Mouse (Mus musculus) gastrocnemius, adult 18-20 months (tissue): ENCODE measurements at regions not wholly inside any gene's neighbourhood (a gene's known extent, or its start where the extent isn't known, plus 50 kb on each side); places are given as distances from the start of the nearest gene placed in this dataset.
A peak's percentile ranks its signal among the peaks of the same experiment; 100 is the strongest.

Source experiments
- DNase-seq: peaks from one replicate; pipeline ENCODE4 v3.0.0; 2021; ENCODE audit warnings: low spot score

DNA sequence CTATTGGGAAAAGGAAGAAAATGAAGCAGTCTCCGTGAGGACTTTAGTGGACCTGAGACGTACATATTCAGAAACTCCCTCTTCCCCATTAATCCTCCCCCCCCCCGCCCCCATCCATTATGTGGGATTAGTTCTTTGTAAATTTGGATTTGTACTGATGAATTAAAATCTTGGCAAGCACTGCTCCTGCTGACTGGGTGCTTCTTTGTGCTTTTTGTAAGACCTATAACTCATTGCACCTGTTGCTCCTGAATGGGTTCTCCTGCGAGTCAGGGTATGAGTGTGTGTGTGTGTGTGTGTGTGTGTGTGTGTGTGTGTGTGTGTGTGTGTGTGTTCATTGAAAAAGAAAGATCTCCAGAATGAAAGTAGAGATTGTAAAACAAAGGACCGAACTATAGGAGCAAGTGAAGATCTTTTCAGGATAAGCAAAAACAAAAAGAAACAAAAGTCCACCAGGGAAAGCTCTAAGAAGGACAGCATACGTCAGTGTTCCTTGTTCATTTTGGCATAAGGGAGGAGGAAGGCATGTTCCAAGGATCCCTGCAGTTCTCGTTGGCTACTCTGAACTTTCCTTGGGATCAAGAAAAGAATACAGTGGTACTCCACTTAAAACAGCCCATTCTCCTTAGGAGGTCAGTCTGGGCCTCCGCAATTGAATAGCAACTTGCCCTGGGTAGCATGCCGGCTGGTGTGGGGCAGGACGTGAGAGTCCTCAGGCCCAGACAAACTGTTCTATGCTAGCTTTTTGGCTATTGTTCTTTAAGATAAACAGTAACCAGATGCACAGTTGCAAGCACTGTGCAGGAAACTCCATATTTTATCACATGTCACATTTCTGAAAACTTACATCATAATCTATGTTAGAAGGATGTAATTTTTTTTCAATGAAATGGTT is 131.9 kb upstream of the Zfp462 start:
- no peak for DNase-seq

DNA sequence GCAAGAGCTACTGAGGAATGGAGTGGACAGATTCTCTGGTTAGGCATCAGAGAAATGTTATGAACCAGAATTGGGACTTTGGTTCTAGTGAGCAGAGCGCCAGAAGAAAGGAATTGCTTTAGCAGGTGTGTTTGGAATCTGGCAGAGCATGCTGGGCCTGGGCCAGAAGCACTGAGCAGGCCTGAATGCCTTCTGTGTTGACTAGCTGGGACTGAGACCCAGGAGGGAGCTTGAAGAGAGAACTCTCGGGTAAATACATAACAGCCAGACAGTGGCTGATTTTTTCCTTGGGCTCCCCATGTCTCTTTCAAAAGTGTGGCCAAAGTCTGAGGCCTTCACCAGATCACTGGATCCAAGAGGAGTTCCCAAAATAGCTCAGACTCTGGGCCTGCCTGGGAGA is 107.5 kb upstream of the Zfp462 start:
- DNase-seq, result peak; percentile 47

DNA sequence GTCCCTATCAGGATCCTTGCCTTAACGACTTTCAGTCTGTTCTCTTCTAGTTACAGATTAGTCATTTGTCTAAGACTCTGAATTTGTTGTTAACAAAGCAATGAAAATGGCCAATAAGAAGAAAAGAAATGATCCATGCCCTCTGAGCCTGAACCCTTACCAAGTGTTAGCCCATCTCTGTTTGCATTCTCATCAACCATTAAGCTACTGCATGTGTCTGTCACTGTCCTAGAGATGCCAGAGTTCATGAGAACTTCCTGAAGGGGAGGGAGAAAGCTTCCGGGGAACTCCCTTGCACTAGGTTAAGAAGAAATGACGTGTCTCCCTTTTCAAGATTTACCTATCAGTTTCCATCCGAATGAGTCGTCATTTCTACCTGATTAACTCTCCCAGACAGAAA is 106.7 kb upstream of the Zfp462 start:
- DNase-seq, result no peak

DNA sequence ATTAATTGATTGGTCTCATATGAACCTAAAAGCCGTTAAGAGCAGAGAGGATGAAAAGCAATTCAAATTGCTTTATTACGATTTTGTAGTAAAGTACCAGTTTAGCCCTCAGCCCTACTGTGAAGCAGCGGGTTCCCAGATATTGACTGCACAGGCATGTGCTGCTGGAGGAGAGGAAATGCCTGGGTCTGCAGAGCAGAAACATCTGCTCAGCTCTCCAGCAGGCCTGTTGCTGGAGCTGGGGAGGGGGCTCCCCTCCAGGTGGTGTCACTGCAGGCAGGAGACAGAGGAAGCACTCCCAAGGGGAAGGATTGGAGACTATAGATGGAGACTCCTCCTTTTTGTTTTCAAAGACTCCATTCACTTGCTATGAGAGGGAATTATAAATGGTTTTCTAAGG is 106.1 kb upstream of the Zfp462 start:
- DNase-seq, result no peak

DNA sequence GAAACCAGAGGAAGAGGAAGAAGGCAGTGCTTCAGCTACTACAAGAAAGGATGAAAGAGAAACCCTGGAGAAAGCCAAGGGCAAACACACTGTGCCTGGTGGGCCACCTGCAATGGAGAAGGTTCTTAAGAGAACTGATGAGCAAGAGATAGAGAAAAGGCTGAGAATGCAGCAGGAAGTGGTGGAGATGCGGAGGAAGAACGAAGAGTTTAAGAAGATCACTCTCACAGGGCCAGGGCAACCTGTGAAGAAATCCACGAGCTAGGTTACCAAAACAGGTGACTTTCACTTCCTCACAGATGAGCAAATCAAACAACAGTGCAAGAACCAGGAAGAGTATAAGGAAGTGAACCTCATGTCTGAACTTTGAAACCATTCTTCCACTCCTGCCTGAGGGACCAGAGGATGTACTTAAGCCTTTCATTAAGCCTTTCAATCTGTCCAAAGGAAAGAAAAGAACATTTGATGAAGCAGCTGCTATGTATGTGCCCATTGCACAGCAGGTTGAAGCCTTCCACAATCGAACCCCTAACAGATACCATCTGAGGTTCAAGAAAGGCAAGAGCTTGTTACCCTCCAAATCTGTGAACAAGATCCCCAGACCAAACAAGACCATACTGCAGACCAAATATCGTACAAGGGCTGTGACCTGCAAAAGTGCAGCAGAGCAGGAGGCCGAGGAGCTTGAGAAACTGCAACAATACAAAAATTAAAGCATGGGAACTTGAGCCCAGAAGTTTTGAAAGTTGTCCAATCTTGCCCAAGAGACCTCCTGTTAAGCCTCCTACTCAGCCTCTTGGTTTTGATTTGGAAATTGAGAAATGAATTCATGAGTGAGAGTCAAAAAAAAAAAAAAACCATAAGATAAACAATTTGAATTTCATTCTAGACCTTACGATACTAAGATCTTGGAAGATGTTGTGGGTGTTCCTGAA is 91.6 kb upstream of the Zfp462 start:
- DNase-seq, result no peak

DNA sequence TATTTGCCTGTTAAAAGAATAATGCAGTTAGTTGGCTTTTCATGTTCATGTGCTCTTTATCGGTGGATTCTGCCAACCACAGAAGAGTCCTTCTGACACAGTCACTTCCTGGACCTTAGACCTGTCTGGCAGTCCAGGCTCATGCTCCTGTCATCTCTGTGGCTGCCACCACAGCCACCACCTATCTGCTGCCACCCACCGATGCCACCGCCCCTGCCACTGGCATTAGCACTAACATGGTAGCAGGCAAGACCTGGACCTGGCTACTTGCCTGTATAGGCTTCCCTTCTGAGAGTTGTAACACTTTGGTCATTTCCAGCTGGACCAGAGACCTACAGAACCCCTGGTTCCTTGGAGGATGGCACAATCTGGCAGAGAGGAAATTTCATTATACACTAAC is 86.2 kb upstream of the Zfp462 start:
- no peak for DNase-seq

DNA sequence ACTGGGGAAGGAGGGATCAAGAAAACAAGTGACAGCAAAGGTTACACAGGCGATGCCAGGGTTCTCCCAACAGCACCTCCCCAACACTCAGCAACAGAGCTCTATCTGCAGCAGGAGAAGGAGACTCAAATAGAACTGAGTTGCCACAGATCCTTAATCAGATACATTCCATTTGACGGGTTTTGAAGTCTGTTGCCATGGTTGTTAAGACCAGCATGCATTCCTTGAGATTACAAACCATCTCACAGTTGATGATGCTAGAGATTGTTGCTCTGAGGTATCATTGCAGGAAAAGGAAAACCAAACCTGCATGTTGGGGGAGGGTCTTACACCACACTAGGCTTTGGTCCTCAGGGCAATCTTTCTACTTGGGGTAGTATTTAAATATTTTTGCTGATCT is 78.8 kb upstream of the Zfp462 start:
- DNase-seq, result no peak

DNA sequence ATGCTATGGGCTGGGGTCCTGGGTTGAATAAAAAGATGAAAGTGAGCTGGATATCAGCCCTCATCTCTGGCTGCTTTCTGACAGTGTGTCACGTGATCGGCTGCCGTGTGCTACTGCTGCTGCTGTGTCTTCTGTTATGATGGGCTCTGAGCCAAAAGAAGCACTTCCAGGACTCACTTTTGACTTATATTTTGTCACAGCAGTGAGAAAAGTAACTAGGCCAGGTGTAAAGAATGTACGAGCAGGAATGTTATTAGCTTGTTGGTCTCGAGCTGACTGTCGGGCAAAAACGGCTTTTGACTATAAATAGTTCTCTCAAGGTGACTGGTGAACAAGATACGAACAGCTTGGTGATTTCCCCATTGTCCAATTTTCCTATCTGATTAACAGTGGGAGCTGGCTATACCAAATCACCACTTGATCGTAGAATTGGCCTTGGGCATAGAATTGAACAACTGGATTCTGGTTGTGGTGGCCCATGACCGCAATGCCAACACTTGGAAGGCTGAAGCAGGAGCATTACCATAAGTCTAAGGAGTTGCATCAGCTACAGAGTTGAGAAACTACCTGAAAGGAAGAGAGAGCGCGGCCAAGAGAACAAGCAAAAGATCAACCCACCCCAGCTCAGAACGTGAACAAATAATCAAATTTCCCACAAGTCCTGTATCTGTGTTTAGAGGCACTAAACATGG is 70.6 kb upstream of the Zfp462 start:
- no peak for DNase-seq

DNA sequence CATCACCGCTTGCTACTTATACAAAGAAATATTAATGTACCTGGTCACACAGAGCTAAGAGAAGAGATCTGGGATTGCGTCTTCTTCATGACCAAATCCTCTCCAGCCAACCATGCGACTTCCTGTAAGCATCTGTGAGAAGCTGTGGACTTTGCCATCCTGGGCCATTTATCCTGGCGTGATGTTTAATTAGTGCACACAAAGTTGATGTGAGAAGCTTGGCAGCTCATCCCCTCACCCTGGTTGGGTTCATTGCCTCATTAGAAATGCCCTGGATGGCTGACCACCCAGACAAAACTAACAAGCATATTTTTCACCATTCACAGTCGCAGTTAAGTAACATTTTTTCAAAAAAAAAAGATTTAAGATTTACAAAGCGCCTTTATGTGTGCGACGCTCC is 69.3 kb upstream of the Zfp462 start:
- DNase-seq, result no peak

DNA sequence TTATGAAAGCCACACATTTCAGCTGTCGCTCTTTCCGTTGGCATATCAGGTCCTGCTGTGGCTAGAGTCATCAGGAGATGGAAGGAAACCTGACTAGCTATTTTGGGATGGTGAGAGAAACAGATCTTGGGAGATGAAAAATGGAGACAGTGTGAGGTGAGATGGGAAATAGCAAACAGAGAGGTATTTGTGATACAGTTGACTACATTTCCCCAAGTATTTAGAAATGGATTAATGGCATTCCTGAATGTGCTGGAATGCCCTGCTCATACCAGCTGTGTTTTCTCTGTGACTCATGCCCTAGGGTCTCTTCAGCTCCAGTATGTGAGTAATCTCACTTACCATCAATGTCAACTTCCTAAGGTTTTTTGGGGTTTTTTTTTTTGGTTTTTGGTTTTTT is 67.5 kb upstream of the Zfp462 start:
- DNase-seq, result peak; percentile 9

DNA sequence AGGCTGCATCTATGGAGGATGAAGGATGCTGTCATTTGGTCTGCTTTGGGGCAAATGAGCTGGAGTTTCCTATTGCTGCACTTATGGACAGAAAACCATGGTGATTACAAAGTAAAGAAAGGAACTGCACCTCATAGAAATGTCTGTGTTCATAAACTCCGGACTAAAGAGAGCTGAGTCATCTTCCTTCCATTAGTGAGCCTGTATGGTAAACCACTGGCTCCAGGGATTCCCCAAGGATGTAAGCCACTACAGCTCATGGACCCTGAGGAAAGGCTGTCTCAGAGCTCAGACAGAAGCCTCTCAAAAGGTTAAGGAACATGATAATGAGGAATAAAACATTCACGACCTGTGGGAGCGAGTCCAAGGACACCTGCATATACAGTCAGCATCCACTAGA is 66.3 kb upstream of the Zfp462 start:
- no peak for DNase-seq

DNA sequence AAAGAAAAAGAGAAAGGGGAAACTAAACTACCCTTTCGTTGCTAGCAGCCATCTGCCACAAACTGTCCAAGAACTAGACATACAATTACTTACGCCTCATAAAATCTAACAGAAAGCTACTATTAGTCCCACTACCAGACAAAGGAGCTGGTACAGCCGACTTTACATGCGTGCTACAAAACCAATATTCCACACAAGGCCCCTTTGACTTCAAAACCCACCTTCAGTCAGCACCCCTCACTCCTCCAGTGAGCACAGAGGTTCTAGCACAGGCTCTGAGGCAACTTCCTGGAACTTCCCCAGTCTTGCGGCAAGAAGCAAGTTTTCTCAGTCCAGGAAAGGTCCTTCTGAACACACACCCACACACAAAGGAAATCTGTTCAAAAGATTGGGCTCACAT is 51.6 kb upstream of the Zfp462 start:
- DNase-seq, result no peak
